Mouse (Mus musculus) gonadal fat pad, adult 2 months (tissue): Measurements from ENCODE around the gene Aldh1a3. TPM values are rescaled to one million over a fixed set of nuclear protein-coding genes. Genes with fewer than 3 reads are reported as not detected.

ENCODE experiments used
- DNase-seq: peaks from one replicate; pipeline ENCODE4 v3.0.0-alpha.2; 2012; ENCODE audit warnings: low read depth
- polyA plus RNA-seq: library from polyadenylated mRNA; depleted of rRNA; stranded (reverse); fragments of >200 nt; gene quantifications from 2 replicates; pipeline ENCODE4 v1.2.3, GENCODE M21; 2012; rRNA removed

The Aldh1a3 gene
- polyA plus RNA-seq, 1 experiment, result 7.2 TPM

GRCm38 (mm10) chr7:66370970-66371369, 56.3 kb downstream of the Aldh1a3 start:
- no peak for DNase-seq

- DNase-seq, result no peak
These were observed 57.3 kb downstream of the Aldh1a3 start for GRCm38 (mm10) chr7:66369934-66370445.

- no peak for DNase-seq
These were observed 58.0 kb downstream of the Aldh1a3 start for GRCm38 (mm10) chr7:66369071-66369933.

GRCm38 (mm10) chr7:66365904-66366303, 61.4 kb downstream of the Aldh1a3 start, which contains the start of gene Gm10974:
TSS of gene Gm10974 (plus strand) at chr7:66365905.
- DNase-seq, result no peak

DNA sequence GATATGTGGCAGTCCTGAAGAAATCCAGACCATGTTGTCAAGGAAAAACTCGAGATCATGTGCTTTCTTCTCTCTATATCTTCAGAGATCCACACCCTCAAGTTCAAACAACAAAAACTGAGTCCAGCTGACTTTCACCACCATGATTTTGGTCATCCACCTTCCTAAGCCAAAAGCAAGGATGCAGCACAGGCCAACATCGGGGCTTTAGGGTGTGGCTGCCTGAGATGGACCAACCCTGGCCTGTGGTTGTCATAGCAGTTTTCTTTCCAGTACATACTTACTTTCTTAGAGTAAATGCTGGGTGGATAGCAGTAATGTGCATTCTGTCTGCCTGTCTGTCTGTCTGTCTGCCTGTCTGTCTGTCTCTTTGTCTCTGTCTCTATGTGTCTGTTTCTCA, 61.9 kb downstream of the Aldh1a3 start:
- DNase-seq, result no peak

- DNase-seq, result no peak
These were observed 62.8 kb downstream of the Aldh1a3 start for GRCm38 (mm10) chr7:66364491-66364890.

DNA sequence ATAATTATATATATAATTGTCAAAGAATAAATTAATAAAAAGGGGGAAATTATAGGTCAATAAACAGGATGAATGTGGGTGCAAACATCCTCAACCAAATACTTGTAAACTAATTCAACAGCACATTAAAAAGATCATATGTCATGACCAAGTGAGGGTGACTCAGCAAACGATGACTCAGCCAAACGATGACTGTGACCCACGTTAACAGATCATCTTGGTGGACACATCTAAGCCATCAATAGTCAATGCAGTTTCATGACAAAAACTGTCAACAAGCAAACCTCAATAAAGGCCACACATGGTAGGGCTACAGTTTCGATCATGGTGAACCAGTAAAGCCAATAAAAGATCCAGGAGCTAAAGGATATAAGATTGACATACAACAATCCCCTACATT, 68.3 kb downstream of the Aldh1a3 start:
- no peak for DNase-seq

DNA sequence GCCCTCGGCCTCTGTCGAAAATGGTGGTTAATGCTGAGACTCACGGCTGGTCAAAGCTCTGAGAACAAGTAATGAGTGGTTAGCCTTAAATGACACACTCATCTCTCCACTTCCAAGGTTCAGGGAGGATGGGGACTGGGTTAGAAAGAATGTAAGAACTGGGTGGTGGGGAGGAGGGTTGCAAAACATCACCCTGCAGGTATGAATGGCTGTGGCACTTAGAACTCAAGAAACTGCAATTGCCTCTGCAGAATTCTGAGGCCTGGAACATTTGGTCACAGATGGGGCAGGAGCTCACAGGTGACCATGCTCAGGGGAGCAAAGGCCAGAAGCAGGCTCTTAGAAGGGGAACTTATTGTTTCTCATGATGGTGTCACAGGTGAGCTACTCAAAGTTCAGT, 68.9 kb downstream of the Aldh1a3 start:
- DNase-seq, result no peak

DNA sequence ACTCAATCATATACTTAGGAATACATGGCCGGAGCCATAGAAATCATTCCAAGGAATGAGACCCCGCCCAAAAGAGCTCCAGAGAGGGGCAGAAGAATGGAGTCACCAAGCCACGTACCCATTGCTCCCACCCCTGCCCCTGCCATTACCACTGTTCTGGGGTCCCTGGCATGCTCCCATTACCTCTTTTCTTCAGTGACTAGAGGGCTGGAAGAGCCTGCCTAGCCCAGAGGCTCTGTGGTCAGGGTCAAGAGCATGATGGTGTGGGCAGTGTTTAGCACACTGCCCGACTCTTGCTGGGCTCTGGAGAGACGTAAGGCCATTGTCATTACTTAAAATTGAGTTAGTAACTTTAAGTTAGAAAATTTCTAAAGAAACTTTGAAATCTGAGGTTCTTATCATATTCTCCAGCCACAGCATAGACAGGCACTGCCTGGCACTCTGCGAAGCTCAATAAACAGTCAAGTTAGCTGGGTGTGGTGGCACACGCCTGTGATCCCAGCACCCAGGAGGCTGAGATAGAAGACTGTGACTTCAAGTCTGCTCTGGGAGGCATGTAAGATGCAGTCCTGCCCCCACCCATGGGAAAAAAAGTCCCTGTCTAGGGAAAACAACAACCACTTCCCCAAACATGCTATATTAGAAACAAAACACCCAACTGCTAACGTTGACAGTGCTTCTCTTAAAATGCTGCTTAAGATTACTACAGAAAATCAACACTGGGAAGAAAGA, 71.4 kb downstream of the Aldh1a3 start:
- DNase-seq, result no peak

DNA sequence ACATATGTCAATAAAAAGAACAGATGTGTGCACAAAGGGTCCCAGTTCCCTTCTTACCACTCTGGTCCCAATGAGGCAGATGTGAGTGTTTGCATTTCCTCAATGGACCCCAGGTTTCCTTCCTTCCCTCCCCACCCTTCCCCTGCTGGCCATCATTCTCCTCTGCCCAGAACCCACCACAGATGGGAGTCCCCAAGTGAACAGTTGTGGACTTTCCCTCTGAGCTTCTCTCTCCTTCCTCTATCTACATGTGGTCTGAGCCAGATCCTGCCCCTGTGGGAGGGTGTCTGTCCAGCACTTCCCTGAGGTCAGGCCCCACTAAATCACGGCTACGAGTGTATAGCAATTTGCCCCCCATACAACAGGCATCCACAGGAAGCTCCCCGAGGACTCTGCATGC, 72.4 kb downstream of the Aldh1a3 start:
- DNase-seq, result no peak

DNA sequence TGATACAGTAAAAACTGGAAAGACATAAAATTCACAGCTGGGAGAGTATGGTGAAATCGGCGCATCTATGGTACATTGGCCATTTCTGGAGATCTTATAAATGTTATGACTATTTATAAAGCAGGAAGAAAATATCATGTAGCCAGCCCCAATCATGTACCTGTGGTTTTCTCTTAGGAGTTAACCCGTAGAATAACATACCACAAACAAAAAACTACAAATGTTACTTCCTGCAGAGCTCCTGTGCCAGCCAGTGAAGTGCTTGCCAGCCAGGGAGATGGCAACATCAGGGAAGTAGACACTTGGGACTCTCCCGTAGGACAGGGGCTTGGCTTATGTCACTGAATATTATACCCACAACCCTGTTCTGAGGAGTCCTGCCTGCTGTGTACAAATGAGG, 76.2 kb downstream of the Aldh1a3 start:
- DNase-seq, result no peak

DNA sequence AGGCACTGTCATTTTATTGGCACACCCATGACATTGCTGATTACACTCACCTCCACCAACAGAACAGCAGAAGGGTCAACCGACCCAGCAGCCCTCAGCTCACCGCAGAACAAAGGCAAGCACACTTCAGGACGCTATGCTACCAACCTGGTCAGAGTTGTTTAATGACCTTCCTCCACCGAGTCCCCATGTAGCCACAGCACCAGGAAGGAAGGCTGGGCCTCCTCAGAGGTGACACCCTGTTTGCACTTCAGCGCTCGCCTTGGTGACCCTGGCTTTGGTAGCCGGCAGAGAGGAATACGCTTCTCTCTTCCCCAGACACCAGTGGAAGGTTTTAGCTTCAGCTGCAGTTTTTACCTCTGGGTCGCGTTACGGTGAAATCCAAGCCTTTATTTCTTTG, 77.6 kb downstream of the Aldh1a3 start:
- no peak for DNase-seq

DNA sequence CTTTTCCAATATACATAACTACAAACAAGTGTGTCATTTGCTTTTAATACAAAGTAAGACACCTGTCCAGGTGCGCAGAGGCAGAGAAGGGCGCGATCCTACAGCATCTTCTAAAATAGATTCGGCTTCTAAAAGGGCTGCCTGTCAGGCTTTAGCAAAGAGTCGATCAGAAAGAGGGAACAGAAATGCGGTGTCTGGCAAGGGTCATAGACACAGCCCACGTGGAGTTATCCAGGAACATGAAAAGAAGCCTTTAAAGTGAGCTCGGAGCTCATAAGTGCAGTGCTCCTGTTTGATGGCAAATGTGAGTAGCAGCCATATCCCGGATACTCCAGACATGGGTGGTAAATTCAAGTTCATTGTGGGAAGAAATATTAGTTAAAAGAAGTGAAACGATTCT, 78.7 kb downstream of the Aldh1a3 start:
- DNase-seq, result no peak

DNA sequence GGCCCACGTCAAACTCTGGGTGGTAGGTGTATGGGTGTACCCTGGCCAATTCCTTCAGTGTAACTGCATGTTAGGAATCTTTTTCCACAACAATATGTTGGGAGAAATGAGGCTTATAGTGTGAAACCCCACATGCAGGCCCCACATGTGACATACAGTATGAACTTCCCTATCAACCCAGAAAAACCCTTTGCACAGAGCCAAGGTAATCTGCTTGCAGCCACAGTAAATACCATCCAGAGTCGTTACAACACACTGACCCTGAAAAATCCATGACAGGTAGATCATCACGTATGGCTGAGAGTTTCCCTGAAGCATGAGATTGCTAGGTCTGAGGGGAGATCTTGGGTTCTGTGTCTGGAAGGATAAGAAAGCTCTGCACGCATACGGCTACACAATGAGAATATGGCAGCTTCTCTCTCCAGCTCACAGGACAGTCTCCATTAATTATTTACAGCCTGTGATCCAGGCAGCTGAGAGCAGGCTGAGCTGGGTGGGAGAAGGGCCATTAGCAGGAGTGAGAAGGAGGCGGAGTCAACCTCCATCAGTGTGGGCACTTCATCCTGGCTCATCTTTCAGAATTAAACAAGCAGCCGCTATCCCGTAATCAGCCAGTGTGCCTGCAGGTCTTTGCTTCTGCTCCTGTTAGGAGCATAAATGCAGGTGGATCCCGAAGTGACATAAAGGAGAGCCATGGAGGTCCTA, 80.2 kb downstream of the Aldh1a3 start:
- no peak for DNase-seq

DNA sequence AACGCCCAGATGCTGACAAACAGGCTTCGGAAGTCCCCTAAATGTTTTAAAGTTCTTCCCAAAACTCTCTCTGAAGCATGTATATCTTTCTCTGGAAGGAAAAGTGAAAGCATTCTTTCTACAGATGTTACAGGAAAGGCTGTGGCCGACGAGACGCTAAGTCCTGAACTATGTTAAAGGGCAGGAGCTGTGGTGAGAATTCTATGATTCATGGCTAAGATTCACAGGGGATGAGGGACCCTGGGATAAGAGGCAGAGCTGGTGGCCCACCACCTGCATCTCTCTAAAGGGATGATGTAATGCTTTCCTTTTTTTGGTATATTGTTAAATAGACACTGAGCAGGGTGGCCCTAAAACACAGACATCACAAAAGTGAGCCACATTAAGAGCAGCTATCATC, 84.0 kb downstream of the Aldh1a3 start:
- no peak for DNase-seq

DNA sequence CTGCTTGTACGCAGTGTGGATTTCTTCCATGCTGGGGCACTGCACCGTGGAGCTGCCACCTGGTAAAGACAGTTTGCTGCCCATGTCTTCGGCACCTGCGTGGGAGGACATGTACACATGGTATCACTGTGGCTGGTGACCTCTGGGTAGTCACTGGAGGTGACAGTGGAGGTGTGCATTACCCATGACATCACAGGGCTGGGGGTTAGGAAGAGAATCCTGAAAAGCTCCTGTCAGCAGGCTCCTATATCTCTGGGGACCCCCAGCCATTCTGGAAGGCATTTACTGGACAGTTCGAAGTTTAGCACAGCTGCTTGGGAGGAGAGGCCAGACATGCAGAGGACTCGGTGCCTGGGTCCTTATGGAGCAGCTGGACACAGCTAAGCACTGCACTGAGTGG, 84.5 kb downstream of the Aldh1a3 start:
- no peak for DNase-seq

- no peak for DNase-seq
These were observed 85.0 kb downstream of the Aldh1a3 start for GRCm38 (mm10) chr7:66342323-66342722.

Other genes with a start within 250 kb of the Aldh1a3 start
- not detected in 2 replicates for gene Gm10974, start 61.6 kb downstream of the Aldh1a3 start, polyA plus RNA-seq
- gene Lrrk1, start 39.2 kb downstream of the Aldh1a3 start, polyA plus RNA-seq, result 16.1 and 17.6 TPM in 2 replicates